Mouse (Mus musculus) liver, embryonic 14.5 days (tissue): ENCODE results near the gene Kdm5c. TPM values are rescaled to one million over a fixed set of nuclear protein-coding genes. Genes with fewer than 3 reads are reported as not detected.

Experiments
- ATAC-seq: fragments of 200-750 bp; cut with Nextera tagmentation; 2 replicates; pipeline ENCODE4 v1.8.0; 2017; ENCODE audit warnings: moderate number of reproducible peaks, mild to moderate bottlenecking, moderate library complexity; ENCODE audit not compliant: insufficient read depth
- DNase-seq, 3 experiments: peaks; one replicate each; pipeline ENCODE4 v3.0.0-alpha.2; 2012 to 2013; ENCODE audit warnings: low read depth in 3 of 3, low spot score in 3 of 3
- H3K27ac ChIP-seq: fragments of 300-500 bp; sonication (generic); 2 replicates; pipeline ENCODE4 v1.5.1; 2014; ENCODE audit warnings: moderate library complexity, mild to moderate bottlenecking, control low read depth, inconsistent platforms
- H3K27me3 ChIP-seq: fragments of 300-500 bp; sonication (generic); 2 replicates; pipeline ENCODE4 v1.6.1; 2014; ENCODE audit warnings: mild to moderate bottlenecking, low read length, moderate library complexity; ENCODE audit not compliant: control insufficient read depth, insufficient read depth
- H3K36me3 ChIP-seq: fragments of 300-500 bp; sonication (generic); replicated peaks from 2 replicates; pipeline ENCODE4 v1.6.1; 2014; ENCODE audit warnings: low read depth; ENCODE audit not compliant: control insufficient read depth, insufficient read depth
- H3K4me1 ChIP-seq, 2 experiments: fragments of 200-500 bp in 1 of 2; fragments of 300-500 bp in 1 of 2; sonication (generic) in 1 of 2; replicated peaks; 2 replicates each; pipeline ENCODE4 v1.6.1; 2012 to 2014; ENCODE audit warnings: antibody characterized with exemption in 1 of 2, inconsistent platforms in 1 of 2, low read length in 1 of 2; ENCODE audit not compliant: control insufficient read depth in 2 of 2, insufficient read depth in 2 of 2
- H3K4me2 ChIP-seq: fragments of 300-500 bp; sonication (generic); 2 replicates; pipeline ENCODE4 v1.6.1; 2014; ENCODE audit warnings: low read depth, mild to moderate bottlenecking, control low read depth, moderate library complexity
- H3K4me3 ChIP-seq, 2 experiments: fragments of 200-500 bp in 1 of 2; fragments of 300-500 bp in 1 of 2; sonication (generic) in 1 of 2; 2 replicates each; pipeline ENCODE4 v1.5.1; 2012 to 2014; ENCODE audit warnings: low read depth in 2 of 2, low read length in 2 of 2, mild to moderate bottlenecking in 2 of 2, control low read depth in 1 of 2, inconsistent platforms in 1 of 2, moderate library complexity in 1 of 2; ENCODE audit not compliant: insufficient read depth in 1 of 2
- H3K9ac ChIP-seq: fragments of 300-500 bp; sonication (generic); replicated peaks from 2 replicates; pipeline ENCODE4 v1.6.1; 2014; ENCODE audit warnings: mild to moderate bottlenecking, control low read depth, moderate library complexity
- H3K9me3 ChIP-seq: fragments of 300-500 bp; sonication (generic); 2 replicates; pipeline ENCODE4 v1.6.1; 2016; ENCODE audit warnings: low read length, mixed read lengths; ENCODE audit not compliant: control insufficient read depth
- CTCF ChIP-seq: IDR thresholded peaks from 2 replicates; pipeline ENCODE4 v1.5.1; 2016; ENCODE audit warnings: antibody characterized with exemption, low read depth, control low read depth
- EP300 ChIP-seq: IDR thresholded peaks from 2 replicates; pipeline ENCODE4 v1.6.1; 2016; ENCODE audit warnings: antibody characterized with exemption, low read depth
- WGBS: fragments of 180-500 bp; shearing (Covaris S2); extraction: QIAGEN DNeasy Blood & Tissue Kit; methylation state at CpG from one replicate; pipeline ENCODE4 v1.1.7; 2014; ENCODE audit not compliant: insufficient replicate concordance; 5-methylcytosine and 5-hydroxymethylcytosine counted together
- polyA plus RNA-seq, 2 experiments: library from polyadenylated mRNA; depleted of rRNA in 1 of 2; stranded (reverse) in 1 of 2; unstranded in 1 of 2; fragments of >200 nt; fragmentation: Nextera tagmentation in 1 of 2; extraction: Ambion mirVana in 1 of 2; gene quantifications; 2 replicates each; pipeline versions ENCODE4 v1.2.1 to v1.2.3; 2012 to 2014

The Kdm5c gene
- polyA plus RNA-seq (2012; rRNA removed) (13.9 and 18.2 TPM in 2 replicates), polyA plus RNA-seq (2014; fragmentation: Nextera tagmentation; extraction: Ambion mirVana) (10.0 and 16.5 TPM in 2 replicates)

- WGBS, result under 1% methylated on average over 68 of the region's 69 CpGs
- Histone ChIP-seq H3K4me1 (peaks cover 10 to 15% of the 10 kb centered on the region in 2 experiments), H3K27me3 (no peaks in the 10 kb centered on the region), H3K4me3 (peak within 1 kb of the TSS; percentile 95 to 97), H3K27ac (peak within 1 kb of the TSS; percentile 67), H3K4me2 (peak within 1 kb of the TSS; percentile 73), H3K9ac (peak within 1 kb of the TSS; percentile 93), H3K9me3 (no peaks in the 10 kb centered on the region), H3K36me3 (peaks cover 6% of the 10 kb centered on the region)
- TF ChIP-seq CTCF (no peak), EP300 (no peak)
- DNase-seq (peak; percentile 95 to 100 (median 98)), ATAC-seq (peak; percentile 97)
Measured at GRCm38 (mm10) chrX:152232781-152233763, at the start of gene Kdm5c. Gene Kdm5c (plus strand): TSS chrX:152233020.

- Histone ChIP-seq H3K4me3 (no peak overlapping the region), H3K4me2 (no peak overlapping the region), H3K9me3 (no peaks in the 10 kb centered on the region), H3K27me3 (peaks cover 3% of the 10 kb centered on the region; the same call in 1 of the 2 replicates), H3K9ac (no peak overlapping the region), H3K27ac (no peak overlapping the region), H3K4me1 (no peaks in the 10 kb centered on the region), H3K36me3 (no peaks in the 10 kb centered on the region)
- TF ChIP-seq EP300 (no peak), CTCF (no peak)
- DNase-seq (no peak), ATAC-seq (no peak)
Measured at GRCm38 (mm10) chrX:152187151-152187550, 45.7 kb upstream of the Kdm5c start.

DNA sequence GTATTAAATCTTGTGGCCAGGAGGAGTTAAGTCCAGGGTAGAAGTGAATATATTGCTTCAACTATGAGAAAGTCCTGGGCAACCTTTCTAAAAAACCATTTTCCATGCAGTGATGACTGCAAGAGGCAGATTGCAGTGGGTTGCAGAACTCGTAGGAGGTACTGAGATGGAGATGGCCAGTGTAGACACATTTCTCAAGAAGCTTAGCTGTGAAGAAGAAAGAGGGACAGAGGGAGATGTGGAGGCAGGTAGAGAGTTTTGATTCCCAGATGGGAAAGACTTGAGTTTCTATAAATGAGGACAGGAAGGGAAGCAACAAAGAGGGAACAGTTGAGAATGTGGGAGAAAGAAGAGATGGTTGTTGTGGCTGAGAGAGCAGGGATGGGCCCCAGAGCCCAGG lies 41.6 kb upstream of the Kdm5c start:
- no peak for TF ChIP-seq CTCF
- DNase-seq (no peak), ATAC-seq (no peak)
- Histone ChIP-seq H3K4me2 (no peak overlapping the region), H3K27ac (no peak overlapping the region), H3K9ac (no peak overlapping the region), H3K4me1 (no peaks in the 10 kb centered on the region), H3K9me3 (no peaks in the 10 kb centered on the region), H3K4me3 (no peak overlapping the region), H3K27me3 (peaks cover 3% of the 10 kb centered on the region; the same call in 1 of the 2 replicates), H3K36me3 (no peaks in the 10 kb centered on the region)
- 46% methylated on average over 1 of the region's 1 CpGs for WGBS

DNA sequence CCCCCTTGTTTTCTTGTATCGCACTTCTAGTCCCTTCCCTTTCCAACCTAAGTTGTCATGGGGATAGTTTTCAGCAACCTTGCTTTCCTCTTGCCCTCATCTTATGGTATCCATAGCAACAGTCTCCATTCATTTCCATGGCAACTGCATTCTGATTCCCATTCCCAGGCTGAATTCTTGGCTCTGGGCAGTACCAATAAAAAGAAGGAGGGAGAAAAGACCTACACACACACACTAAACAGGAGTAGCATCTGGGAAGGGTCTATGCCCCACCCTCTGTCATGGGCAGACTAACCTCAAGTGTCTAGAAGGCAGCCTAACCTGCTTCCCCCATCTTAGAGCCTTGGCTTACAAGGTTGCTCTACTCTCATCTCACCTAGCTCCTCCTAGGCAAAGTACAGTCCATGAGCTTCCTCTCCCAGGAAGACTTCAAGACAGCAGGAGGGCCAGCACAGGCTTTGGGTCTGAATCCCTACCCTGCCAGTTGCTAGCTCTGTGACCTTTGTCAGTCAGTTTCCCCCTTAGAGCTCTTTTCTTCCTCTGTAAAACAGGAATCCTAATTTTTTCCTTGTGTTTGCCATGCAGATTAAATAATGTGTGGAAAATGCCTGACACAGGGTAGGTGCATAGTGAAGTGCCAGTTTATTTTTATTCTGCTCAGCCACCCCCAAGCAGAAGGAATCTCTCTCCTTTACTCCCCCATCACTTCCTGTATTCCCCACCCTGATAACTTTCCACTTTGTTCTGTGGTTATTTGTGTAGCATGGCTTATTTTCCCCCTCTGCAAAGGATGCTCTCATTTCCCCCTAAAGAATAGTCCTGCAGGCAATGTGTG lies 34.8 kb upstream of the Kdm5c start:
- ATAC-seq, result no peak
- no peaks in the 10 kb centered on the region for H3K36me3 ChIP-seq
- no peaks in the 10 kb centered on the region; the same call in 1 of the 2 replicates for H3K27me3 ChIP-seq
- H3K4me3 ChIP-seq, result no peak overlapping the region
- no peak overlapping the region for H3K4me2 ChIP-seq
- 75% methylated on average over 1 of the region's 1 CpGs for WGBS
- no peaks in the 10 kb centered on the region for H3K9me3 ChIP-seq
- H3K27ac ChIP-seq, result no peak overlapping the region
- no peak for TF ChIP-seq CTCF
- no peak for TF ChIP-seq EP300
- no peaks in the 10 kb centered on the region for H3K4me1 ChIP-seq
- DNase-seq, result no peak
- H3K9ac ChIP-seq, result no peak overlapping the region
